ENCODE assay signal across 14 mouse cellular contexts in the genomic region with DNA sequence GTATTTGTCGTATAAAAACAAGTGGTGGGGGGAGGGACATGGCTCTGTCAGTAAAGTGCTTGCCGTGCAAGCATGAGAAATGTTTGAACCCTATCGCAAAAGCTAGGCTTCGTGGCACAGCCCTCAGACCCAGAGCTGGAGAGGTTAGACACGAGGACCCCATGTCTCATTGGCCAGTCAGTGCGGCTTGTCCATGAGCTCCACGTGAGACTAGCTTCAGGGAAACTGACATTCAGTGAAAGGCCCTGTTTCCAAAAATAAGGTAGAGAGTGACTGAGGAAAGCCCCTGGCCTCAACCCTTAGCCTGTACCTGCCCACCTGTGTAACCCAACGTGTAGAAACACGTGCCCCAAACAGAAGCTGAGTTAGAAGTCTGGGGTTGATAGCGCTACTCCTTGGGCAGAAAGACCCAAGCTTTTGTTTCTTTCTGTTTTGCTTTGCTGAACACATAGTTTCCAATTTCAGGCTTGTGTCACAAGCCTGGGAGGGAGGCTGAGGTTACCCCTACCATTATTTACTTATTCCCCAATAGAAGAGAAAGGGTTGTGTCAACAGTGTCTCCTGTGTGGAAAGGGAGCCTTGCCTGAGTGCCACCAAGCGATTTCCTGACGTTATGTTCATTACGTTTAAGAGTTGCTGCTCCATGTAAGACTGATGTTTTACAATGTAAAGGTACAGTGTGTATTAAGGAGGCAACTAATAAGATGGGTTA. TPM values are rescaled to one million over a fixed set of nuclear protein-coding genes. Genes with fewer than 3 reads are reported as not detected.
DNase-seq lines count a peak whose midpoint lies in the region; ATAC-seq and TF ChIP-seq lines count a peak whose summit lies in the region.
"Had no signal": no experiment of that assay in that cellular context is flagged by ENCODE, and none has a peak within 500 bp of the region (broad histone marks: within the 10 kb centered on the region; RNA-seq: fewer than 3 reads in every experiment).

No protein-coding gene starts in this region.

- H3K36me3 ChIP-seq in heart, embryonic 16.5 days (ENCODE audit: control insufficient read depth, insufficient read depth) = peaks cover 6% of the 10 kb centered on the region; the same call in 1 of the 2 replicates
- H3K36me3 ChIP-seq in forebrain, embryonic 12.5 days (replicated peaks) = peaks cover 27% of the 10 kb centered on the region

- no peaks in the 10 kb centered on the region for H3K9me3 ChIP-seq in heart, embryonic 16.5 days (replicated peaks; ENCODE audit: control insufficient read depth, low read length)
- no peaks in the 10 kb centered on the region for H3K9me3 ChIP-seq in forebrain, embryonic 12.5 days
- H3K9me3 ChIP-seq: lung, embryonic 15.5 days had no signal

- 79% methylated on average over 13 of the region's 13 CpGs for WGBS in heart, embryonic 16.5 days
- WGBS in forebrain, embryonic 12.5 days = 94% methylated on average over 13 of the region's 13 CpGs

- peak; percentile 62; the same call in 1 of the 2 replicates for ATAC-seq in heart, embryonic 16.5 days (replicated peaks; ENCODE audit: extremely low read depth, insufficient read depth, low FRiP score)
- peak; percentile 14 for ATAC-seq in megakaryocyte-erythroid progenitor cell, adult 5-6 weeks (replicated peaks; ENCODE audit: low FRiP score, low TSS enrichment, poor library complexity, severe bottlenecking)
- ATAC-seq in forebrain, embryonic 12.5 days (ENCODE audit: low FRiP score) = no peak

- no peak overlapping the region for H3K4me3 ChIP-seq in heart, embryonic 16.5 days (ENCODE audit: low read length)
- no peak overlapping the region for H3K4me3 ChIP-seq in embryonic fibroblast, embryonic 13.5 days (ENCODE audit: insufficient read depth, low read length)
- no peak overlapping the region for H3K4me3 ChIP-seq in forebrain, embryonic 12.5 days (replicated peaks)
- H3K4me3 ChIP-seq: left cerebral cortex, adult 2 months; lung, embryonic 15.5 days; neural tube, embryonic 13.5 days had no signal

- no peaks in the 10 kb centered on the region for H3K27me3 ChIP-seq in heart, embryonic 16.5 days (ENCODE audit: control insufficient read depth, insufficient read depth, low read length)
- H3K27me3 ChIP-seq in forebrain, embryonic 12.5 days = no peaks in the 10 kb centered on the region
- H3K27me3 ChIP-seq: lung, embryonic 15.5 days; neural tube, embryonic 13.5 days had no signal

- H3K9ac ChIP-seq in heart, embryonic 16.5 days (ENCODE audit: low read length) = no peak overlapping the region
- no peak overlapping the region for H3K9ac ChIP-seq in forebrain, embryonic 12.5 days
- H3K9ac ChIP-seq: lung, embryonic 15.5 days; neural tube, embryonic 13.5 days had no signal

- no peak for TF ChIP-seq POLR2A in embryonic fibroblast, embryonic 13.5 days (IDR thresholded peaks at IDR 0.05; ENCODE audit: low read depth, low read length)

- peak overlapping the region; percentile 4; the same call in 1 of the 2 replicates for H3K4me2 ChIP-seq in heart, embryonic 16.5 days (ENCODE audit: low read depth, low read length)
- no peak overlapping the region for H3K4me2 ChIP-seq in forebrain, embryonic 12.5 days
- H3K4me2 ChIP-seq: lung, embryonic 15.5 days; neural tube, embryonic 13.5 days had no signal

- H3K4me1 ChIP-seq in heart, embryonic 16.5 days (ENCODE audit: control insufficient read depth, insufficient read depth, low read length) = peaks cover 3% of the 10 kb centered on the region; the same call in 1 of the 2 replicates
- no peaks in the 10 kb centered on the region; the same call in none of the 2 replicates for H3K4me1 ChIP-seq in embryonic fibroblast, embryonic 13.5 days (ENCODE audit: control insufficient read depth, insufficient read depth, low read length)
- no peaks in the 10 kb centered on the region for H3K4me1 ChIP-seq in forebrain, embryonic 12.5 days
- H3K4me1 ChIP-seq: neural tube, embryonic 13.5 days had no signal

- no peak for DNase-seq in heart, postnatal 14 days
- DNase-seq in CD4-positive, CD25-positive, alpha-beta regulatory T cell, adult 2 months (ENCODE audit: low read depth, low spot score) = peak; percentile 56
- DNase-seq in c-Kit-positive CD71-positive TER-119-positive erythroid progenitor cells, embryonic 14.5 days (ENCODE audit: low spot score) = no peak
- DNase-seq in layer of hippocampus, adult 11-12 months (ENCODE audit: low spot score) = no peak
- DNase-seq: cerebellum, postnatal 10 days; kidney, postnatal 36 days; midbrain, embryonic 14.5 days had no signal

- intact Hi-C loops in heart, postnatal 14 days (cut with DNase I) = no loop called here

- H3K27ac ChIP-seq in heart, embryonic 16.5 days (ENCODE audit: low read length) = peak overlapping the region; percentile 55; the same call in 1 of the 2 replicates
- peak overlapping the region; percentile 89; the same call in 1 of the 2 replicates for H3K27ac ChIP-seq in embryonic fibroblast, embryonic 13.5 days (ENCODE audit: insufficient read depth, low read length)
- H3K27ac ChIP-seq in forebrain, embryonic 12.5 days = no peak overlapping the region
- H3K27ac ChIP-seq: left cerebral cortex, adult 2 months; lung, embryonic 15.5 days; neural tube, embryonic 13.5 days had no signal

- TF ChIP-seq CTCF in embryonic fibroblast, embryonic 13.5 days (IDR thresholded peaks at IDR 0.05; ENCODE audit: borderline replicate concordance, insufficient read depth, low read length) = no peak

RNA-seq across cellular contexts. Expression of a gene that starts 12.2 kb away (rescaled TPM):
- polyA plus RNA-seq in heart, embryonic 16.5 days (2015; fragmentation: Nextera tagmentation; extraction: Ambion mirVana) = 7.6 and 9.6 TPM in 2 replicates
- 1 to 10 TPM; 5.2 to 6.1 TPM for total RNA-seq in heart, postnatal 14 days (2021)
- 11.9 and 18.8 TPM in 2 replicates for polyA plus RNA-seq in embryonic fibroblast, embryonic 13.5 days (2011; ENCODE audit: insufficient read length, low read depth, missing spikeins)
- 20.5 and 21.0 TPM in 2 replicates for total RNA-seq in megakaryocyte-erythroid progenitor cell, adult 5-6 weeks (2014; fragmentation: Nextera tagmentation)
- 33.5 and 33.6 TPM in 2 replicates for total RNA-seq in megakaryocyte-erythroid progenitor cell, adult 5-6 weeks (2017)
- polyA plus RNA-seq in forebrain, embryonic 12.5 days (2016; fragmentation: Nextera tagmentation; extraction: Ambion mirVana) = 16.4 and 17.7 TPM in 2 replicates
